Mouse (Mus musculus): ENCODE measurements around the gene Slain2.

Gene Slain2

DNA sequence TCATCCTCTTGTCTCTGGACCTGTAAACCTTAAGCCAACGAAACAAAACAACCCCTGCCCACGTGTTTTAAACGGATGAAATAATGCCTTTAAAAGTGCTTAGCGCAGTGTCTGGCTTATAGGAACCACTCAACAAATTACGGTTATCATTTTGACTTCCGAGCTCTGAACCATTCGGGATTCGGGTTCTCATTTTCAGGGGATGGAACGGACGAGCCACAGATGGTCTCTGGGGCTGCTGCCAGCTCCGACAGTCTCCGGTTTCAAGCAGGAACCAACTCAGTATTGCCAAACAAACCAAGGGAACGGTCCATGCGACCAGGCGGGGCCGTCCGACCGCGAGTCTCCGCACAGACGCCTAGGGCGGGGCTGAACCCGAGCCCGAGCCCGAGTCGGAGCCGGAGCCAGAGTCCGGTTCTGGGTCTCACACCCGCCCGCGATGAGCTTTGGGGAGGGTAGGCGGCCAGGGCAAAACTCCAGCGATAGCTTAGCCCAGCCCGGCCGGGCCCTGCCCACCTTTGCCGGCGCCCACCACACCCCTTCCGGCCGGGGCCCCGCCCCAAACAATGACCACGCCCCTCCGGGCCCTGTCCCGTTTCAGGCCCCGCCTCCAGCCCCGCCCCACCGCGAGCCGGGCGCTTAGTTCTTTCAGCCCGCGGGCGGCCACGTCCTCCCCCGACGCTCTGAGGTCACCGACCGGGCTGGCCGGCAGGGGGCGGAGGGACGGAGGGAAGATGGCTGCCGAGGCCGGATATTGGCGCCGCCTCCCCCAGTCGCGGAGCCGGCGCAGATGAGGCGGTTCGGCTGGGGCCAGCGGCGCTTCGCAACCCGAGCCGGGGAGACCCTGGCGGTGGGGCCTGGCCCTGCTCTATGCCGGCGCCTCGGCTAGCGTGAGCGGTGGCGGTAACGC lies at the start of gene Slain2:
TSS of gene Slain2 (plus strand) at position 657 of the 910 bp plus-strand sequence.
- DNase-seq (ENCODE audit: low spot score in 2 of 2): peak; percentile 100

DNA sequence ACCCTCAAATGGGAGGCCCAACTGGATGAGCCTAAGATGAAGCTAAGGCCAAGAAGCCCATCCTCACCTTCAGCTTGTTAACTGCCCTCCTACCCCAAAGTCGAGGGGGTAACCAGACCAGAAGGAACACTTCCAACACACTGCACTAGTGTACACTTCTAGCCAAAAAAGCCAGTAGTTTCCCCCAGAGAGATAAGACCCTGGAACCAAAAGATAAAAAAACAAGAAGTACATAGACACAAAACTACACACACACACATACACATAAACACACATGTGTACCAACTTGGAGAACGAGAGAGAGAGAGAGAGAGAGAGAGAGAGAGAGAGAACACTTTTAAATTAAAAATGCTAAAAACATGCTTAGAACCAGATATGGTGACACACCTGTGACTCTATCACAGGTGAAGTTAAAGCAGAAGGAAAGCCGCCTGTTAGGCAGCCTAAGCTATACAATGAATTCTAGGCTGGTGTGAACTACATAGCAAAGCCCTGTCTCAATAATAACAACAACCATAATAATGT lies 49.4 kb upstream of the Slain2 start:
- no peak for DNase-seq (ENCODE audit: low spot score in 2 of 2)

DNA sequence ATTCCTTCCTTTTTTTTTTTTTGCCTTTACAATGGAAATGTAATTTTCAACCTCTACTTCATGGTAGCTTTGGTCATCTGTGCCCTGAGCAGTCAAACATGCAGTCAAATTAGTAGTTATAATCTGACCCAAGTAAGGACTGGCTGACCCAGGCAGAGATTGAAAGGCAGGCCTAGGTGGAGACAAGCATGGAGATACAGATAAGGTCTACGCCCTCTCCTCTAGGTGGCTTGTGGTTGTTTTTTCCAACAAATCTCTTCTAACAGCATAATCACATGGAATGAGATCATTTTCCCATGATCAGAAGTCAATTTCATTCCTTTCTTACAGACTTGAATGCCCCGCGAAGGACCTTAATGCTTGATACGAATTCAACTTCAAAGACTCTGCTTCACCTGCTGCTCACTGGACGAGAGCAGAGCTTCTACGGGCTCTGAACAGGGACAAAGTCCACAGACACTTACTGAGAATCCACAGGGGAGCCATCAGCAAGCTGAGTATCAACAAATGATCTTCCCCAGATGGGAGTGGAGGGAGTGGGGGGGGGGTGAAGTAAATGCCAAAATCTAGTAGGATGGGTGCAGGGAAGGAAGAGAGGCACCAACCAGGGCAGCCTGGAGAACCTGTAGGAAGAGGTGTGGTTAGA lies 47.7 kb upstream of the Slain2 start:
- DNase-seq (ENCODE audit: low spot score in 2 of 2): no peak

DNA sequence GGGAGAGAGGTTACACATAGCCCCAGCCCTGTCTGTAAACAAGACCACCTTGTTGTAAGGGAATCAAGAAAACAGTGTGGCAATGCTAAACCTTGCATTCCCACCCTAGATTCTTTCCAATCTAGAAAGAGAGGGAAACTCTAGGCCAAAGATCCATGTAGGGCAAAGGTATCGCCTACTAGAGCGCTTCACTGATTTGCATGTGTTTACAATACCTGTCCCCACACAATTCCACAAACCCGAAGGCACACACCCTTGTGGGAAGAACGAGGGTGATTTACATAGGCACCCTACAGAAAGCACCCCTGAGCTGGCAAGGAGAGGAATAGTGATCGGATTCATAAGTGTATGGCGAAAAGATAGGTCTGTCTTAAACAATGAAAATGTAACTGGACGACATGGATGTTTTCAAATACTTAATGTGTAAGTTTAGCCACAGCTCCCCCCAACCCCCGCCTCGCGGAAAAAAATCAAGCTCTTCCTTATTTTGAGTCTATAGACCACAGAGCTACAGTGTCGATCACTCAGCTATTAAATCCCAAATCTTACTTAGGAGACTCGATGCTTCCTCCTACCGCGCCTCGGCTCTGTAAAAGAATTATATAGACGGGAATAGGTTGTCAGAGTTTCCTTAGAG lies 47.0 kb upstream of the Slain2 start:
- no peak for DNase-seq (ENCODE audit: low spot score in 2 of 2)

DNA sequence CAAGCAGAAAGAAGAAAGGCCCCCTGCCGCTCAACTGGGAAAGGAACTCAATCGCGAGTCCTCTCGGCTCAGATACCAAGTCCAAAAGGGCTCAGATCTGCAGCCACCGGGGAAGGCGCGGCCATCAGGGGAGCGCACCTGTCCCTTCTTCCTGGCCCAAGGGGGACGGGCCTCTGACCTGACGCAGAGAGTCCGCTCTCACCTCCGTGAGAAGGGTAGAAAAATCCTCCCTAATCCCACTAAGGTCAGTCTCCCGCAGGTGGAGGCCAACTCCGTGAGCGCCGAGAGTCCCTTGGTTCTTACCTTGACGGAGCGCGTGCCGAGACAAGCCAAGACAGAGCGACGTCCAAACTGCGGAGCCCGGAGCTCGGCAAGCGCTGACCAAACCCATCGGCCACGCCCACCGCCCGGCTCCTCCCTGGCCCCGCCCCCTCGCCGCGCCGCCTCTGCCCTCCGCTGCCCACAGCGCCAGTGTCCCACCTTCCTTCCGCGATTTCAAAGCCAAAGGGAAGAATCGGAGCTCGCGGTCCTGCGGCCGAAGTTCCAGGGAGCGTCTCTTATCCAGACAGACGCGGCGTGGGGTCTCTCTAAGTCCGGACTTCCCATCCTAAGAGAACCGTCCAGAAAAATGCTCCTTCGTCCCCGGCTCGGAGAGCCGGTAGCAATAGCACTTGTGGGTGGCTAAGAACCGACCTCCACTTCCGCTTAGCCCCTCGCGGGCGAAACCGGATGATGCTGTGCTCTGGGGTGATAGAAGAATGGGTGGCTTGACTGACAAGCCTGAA lies 45.8 kb upstream of the Slain2 start, which contains the start of gene Tec:
TSS of gene Tec (minus strand) at position 393 of the 785 bp plus-strand sequence.
- DNase-seq (ENCODE audit: low spot score in 2 of 2): peak; percentile 91 to 97

DNA sequence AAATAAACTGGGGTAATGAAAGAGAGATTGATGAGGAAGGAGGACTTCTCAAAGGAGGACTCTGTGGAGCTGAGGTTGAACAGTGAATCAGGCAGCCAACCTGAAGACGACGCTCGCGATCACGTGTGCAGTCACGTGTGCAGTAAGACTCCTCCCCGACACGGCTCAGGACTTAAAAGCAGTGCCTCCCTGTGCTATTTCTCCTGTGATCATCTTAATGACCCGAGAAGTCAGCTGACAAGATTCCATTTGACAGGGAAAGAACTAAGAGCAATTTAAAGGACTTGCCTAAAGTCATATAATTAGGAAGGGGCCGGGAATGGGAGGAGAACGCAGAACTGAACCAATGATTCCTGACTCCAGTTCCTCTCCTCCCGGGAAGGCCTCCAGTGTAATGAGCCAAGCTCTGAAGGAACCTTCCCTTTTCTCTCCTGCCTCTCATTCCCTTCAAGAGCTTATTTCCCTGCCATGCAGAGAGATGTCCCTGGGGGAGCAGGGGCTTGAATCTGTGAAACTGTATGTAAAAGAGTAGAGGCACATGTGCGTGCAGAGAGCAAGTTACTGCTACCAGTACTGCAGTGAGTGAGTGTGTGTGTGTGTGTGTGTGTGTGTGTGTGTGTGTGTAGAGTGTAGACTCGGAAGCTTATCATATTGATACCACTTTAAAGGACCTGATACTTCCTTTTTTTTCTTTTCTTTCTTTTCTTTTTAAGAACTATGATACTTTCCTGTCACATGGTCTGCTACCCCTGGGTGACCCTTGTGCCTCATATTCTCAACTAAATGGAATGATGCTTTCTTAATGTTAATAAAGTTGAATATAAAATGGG lies 44.1 kb upstream of the Slain2 start:
- no peak for DNase-seq (ENCODE audit: low spot score in 2 of 2)

DNA sequence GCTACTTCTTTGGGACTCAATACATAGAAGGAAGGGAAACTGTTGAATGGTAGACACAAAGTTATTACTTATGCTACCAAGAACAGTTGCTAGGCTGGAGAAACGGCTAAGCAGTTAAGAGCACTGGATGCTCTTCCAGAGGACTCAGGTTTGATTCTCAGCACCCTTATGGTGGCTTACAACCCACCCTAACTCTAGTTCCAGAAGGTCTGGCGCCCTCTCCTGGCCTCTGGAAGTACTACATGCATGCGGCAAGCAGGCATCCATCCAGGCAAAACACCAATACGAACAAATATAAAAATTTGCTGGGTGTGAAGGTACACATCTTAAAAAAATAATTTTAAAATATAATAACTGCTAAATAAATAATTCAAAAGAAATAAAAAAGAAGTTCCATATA lies 43.0 kb upstream of the Slain2 start:
- DNase-seq (ENCODE audit: low spot score in 2 of 2): no peak

DNA sequence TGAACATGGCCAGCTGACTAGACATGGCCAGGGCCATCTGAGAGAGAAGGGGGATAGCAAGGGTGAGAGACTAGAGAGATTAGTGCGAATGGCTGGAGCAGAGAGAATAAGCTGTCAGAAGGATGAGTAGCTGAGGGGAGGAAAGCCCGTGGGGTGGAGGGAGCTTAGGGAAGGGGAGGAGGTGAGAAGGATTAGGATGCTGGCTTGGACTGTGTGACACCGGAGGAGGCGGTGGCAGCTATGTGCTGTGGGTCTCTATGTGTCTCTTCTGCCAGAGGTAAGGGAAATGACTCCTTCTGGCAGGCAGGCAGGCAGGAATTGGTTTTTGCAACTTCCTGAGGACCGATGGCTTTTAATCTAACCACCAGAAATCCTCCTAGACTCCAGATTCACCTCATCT lies 34.4 kb upstream of the Slain2 start:
- no peak for DNase-seq (ENCODE audit: low spot score in 2 of 2)

DNA sequence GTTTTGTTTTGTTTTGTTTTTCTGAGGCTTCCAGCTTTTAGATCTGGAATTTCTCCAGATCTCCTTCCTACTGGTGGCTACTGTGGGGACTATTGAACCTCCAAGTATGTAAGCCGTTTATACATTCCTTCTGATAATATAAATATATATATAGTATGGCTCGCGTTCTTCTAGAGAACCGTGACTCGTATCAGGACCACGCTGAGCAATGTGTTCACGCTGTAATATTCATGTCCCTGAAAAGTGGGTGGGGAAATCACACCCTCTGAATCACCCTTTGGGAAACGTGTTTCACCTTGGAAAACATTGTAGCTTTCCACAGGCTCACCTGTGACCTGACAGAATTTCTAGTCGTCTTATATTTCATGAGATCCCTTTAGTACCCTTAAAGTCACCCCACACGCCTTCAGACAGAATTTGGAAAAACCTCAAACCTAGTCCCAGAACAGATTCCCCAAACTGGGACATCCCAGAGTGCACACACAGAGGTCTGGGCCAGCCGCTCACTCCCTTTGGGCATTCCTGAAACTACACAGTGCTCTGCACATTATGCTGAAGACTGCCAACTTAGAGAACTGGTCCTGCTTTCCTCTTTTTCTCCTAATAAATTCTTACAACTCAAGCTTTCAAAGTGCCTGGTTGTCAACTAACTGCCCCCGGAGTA lies 32.2 kb upstream of the Slain2 start:
- no peak for DNase-seq (ENCODE audit: low spot score in 2 of 2)

DNA sequence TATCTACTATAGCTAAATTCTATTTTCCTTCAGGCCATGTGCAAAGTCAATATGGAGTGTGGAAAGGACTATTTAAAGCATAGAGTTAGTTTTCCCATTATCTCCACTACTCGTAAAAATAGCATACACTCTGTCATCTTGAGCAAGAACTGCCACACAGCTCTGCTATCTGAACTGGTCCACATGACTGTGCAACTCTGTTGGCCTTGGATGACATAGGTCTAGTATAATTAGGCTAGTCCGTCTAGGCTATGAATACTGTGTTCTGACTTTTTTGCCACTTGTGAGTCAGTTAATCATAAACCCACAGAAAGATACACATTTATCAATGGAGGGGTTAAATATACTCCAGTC lies 31.7 kb upstream of the Slain2 start:
- DNase-seq (ENCODE audit: low spot score in 2 of 2): no peak

DNA sequence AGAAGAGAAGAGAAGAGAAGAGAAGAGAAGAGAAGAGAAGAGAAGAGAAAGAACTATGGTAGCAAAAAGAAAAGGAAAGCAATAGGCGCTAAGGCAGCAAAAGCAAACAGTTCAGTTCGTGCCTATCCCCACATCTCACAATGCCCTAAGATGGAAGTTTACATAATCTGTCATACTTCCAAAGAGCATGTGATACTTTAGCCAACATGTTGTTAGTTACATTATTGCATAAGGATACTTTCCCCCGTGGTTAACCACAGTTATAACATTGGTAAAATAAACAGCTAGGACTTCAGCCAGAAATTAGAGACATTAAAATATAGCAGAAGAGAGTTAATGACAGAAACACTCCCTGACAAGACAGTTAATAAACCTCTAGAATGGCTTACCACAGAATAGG lies 30.4 kb upstream of the Slain2 start:
- DNase-seq (ENCODE audit: low spot score in 2 of 2): no peak

DNA sequence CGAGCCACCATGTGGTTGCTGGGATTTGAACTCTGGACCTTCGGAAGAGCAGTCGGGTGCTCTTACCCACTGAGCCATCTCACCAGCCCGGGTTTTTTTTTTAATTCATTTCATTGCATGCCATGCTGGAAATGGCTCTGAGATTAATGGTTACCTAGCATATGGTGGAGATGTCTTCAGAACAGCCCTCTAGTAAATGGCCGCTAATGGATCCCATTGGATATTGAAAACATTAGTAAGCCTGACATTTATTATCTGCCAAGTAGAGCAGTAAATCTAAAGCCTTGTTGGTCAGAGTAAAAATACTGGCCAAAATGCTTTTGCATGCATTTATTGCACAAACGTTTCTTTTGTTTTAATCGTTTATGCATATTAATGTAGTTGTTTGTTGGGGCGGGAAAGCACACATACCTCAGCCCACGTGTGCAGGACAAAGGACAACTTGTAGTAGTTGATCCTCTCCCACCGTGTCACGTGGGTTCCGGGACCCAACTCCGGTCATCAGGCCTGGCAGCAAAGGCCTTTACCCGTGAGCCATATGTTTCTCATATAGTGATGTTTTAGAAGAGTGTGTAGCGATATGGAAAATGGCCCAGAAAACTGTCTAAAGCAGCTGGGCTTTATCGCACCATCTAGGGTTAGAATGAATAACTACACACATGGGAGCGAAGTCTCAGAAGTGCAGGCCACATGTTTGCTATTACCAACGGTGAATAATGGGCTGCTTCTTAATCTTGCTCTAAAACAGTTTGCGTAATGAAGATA lies 27.5 kb upstream of the Slain2 start:
- DNase-seq (ENCODE audit: low spot score in 2 of 2): no peak

DNA sequence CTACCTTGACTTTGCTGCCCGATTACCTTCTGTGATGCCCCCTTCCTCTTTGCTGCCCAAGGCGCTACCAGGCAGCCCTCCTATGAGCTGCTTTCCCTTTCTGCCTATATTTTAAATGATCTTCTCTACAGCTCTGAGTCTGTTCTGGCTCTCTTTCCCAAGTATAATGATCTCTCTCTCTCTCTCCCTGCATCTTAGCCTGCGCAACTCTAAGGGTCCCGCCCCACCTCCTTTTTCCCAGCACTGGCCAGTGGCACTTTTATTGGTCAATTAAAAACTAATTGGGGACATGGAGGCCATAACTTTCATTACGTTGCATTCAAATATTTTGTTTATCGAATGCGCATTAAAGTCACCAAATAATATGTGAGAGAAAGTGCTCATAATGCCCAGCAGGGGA lies 25.8 kb upstream of the Slain2 start:
- DNase-seq (ENCODE audit: low spot score in 2 of 2): no peak

DNA sequence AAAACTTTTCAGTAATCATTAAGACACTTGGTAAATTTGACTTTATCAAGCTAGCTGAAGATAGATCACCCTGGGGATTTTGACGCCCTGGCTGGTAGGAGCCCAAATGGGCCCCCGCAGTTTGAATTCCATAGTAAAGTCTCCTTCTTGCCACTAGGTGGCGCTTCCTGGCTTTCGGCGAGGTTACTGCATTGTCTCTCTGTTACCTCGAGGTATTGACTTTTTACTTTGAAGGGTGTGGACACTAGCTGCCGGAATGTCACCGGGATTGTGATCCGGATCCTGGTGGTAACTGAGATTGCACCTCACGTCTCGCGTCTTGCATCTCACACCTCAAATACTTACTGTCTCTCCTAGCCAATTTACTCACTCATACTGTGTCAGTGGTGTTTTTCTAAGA lies 22.6 kb upstream of the Slain2 start:
- DNase-seq (ENCODE audit: low spot score in 2 of 2): peak; percentile 31 to 75

DNA sequence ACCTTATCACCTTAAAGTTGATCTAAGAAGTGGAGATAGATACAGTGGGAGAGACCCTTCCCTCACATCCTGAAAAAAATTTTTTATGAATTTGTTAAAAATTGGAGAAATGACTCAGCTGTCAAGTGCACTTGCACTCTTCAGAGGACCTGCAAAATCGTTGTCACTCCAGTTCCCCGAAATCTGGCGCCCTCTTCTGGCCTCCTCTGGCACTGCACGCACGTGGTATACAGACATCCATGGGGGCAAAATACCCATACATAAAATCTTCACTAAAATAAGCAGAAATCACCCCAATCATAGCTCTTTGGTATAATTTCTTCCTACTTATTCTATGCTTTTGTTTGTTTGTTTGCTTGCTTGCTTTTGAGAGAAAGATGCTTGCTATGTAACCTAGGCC lies 20.1 kb upstream of the Slain2 start:
- peak; percentile 43 to 77 for DNase-seq (ENCODE audit: low spot score in 2 of 2)

DNA sequence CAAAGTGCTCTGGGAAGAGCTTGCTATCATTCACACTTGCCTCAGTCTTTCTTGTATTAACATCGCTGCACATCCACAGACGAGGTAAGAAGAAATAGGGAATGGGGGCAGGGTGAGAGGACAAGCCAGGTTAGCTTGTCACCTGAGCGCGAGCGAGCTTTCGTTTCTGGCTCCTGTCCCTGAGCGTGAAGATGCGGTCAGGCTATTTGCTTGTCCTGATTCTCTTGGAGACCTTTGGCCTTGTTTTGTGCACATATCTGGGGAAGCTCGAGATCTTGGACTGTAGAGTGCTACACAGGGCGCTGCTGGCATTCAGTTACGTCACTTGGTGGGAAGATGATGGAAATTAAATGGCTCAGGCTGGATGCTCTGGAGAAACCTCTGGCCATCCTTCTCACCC lies 18.8 kb upstream of the Slain2 start:
- DNase-seq (ENCODE audit: low spot score in 2 of 2): no peak

DNA sequence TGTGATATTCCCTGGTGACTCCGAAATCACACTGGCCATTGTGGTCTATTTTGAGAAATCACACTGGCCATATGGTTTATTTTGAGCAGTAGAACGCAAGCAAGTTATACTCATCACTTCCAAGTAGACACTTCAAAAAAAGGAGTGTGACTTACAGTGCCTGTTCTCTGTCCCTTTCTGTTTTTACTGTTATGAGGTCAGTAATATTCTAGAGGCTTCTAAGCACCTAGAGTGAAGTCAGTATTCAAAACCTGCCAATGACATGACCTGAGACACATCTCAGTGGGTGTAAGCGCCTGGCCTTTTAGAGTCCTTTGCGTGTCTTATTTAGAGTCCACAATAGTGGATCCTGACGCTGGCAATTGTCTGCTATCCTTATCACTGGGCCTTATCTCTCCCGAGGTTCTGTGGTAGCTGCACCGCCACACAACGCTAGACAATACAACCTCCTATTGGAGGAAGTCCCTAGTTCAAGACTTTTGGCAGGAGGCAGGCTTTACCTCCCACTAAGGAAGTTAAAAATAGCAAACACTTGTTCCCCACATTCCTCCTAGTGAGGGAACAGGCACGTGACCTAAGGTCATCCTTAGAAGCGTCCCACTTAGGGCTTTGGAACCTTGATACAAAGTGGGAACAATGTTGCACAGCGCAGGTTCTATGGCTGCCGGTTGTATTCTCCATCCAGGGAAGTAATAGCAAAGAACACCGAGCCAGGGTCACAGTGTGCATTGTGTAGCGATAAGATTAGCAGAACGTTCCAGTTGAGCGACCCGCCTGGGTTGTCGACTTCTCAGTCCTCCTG lies 17.4 kb upstream of the Slain2 start:
- no peak for DNase-seq (ENCODE audit: low spot score in 2 of 2)

DNA sequence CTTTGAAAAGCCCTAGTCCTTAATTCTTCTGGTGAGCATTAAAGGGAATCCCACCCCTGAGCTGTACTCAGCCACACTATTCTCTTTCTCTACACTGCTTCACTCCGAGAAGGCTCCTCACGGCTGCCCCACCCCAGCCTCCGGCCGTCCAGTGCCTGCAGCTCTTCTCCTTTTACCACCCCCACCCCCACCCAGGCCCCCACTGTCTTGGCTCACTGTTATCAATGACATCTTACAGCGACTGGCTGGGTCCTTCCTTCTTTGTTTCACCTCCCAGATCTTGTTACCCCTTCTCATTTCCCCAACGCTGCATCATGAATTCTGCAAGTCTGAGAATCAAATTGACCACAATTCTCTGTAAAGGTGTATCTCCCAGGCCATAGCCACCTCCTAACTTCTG lies 16.1 kb upstream of the Slain2 start:
- DNase-seq (ENCODE audit: low spot score in 2 of 2): no peak

DNA sequence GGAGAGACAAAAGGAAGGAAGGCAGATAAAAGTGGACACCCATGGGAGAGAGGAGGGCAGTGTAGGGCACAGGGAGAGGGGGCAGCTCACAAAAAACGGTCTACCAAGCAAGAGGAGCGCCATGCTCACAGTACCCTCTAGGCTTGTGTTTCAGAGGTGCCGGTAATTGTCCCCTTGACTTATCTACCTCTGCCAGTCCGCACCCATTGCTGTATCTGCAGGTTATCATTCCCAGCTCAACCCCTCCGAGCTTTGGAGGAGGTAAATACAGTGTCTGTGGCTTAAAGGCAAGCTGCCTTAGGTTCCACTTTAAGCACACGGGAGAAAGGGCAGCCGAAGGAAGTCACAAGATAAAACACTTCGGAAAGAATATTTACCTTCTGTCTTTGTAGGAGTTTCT lies 14.8 kb upstream of the Slain2 start:
- DNase-seq (ENCODE audit: low spot score in 2 of 2): no peak

All from spleen, postnatal 4 days (tissue).